Mouse (Mus musculus) brain, embryonic 14.5 days (tissue): Measurements from ENCODE around the gene Mymk.

Source experiments
- CTCF ChIP-seq: fragments of 200-500 bp; IDR thresholded peaks from 2 replicates; pipeline ENCODE4 v1.5.1; 2012; ENCODE audit warnings: inconsistent platforms, mild to moderate bottlenecking, moderate library complexity, borderline replicate concordance; ENCODE audit not compliant: insufficient read depth, insufficient read length; ENCODE audit errors: extremely low read depth
- POLR2A ChIP-seq: fragments of 200-500 bp; IDR thresholded peaks from 2 replicates; pipeline ENCODE4 v1.6.1; 2012; ENCODE audit warnings: mild to moderate bottlenecking, inconsistent platforms, borderline replicate concordance; ENCODE audit not compliant: poor library complexity, insufficient read depth, insufficient read length, severe bottlenecking; ENCODE audit errors: extremely low read depth

- no peak for TF ChIP-seq CTCF
- TF ChIP-seq POLR2A: no peak
These were observed 7.2 kb upstream of the Mymk start, which contains the start of gene Adamtsl2 for GRCm38 (mm10) chr2:27079152-27079584.
